Comparison of ENCODE assay signal across 18 mouse cellular contexts in the genomic region with DNA sequence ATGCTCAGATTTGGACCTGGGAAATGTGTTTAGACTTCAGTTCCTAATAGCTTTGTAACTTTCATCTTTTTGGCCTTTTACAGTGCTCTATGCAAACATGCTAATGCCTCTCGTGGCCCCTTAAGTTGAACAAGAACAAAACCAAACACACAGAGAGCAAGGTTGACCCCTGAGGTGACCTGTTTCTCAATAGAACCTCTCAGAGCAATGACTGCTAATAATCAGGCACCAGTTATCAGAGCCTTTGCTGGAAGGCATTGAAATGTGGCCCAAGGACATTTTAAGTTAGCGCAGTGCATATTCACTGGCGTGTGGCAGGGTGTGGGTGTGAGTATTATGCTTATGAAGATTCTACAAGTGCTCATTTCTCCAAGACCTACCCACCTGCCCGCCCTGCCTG.
A peak's percentile ranks its signal among the peaks of the same experiment; 100 is the strongest.
DNase-seq lines count a peak whose midpoint lies in the region; ATAC-seq lines count a peak whose summit lies in the region.
"Had no signal": no experiment of that assay in that cellular context is flagged by ENCODE, and none has a peak within 500 bp of the region (broad histone marks: within the 10 kb centered on the region; RNA-seq: fewer than 3 reads in every experiment).

No protein-coding gene starts in this region.

- no peak overlapping the region for H3K4me3 ChIP-seq in embryonic facial prominence, embryonic 11.5 days (ENCODE audit: low read depth, low read length)
- no peak overlapping the region for H3K4me3 ChIP-seq in embryonic facial prominence, embryonic 10.5 days
- no peak overlapping the region for H3K4me3 ChIP-seq in neural tube, embryonic 15.5 days (replicated peaks)
- H3K4me3 ChIP-seq: embryonic facial prominence, embryonic 13.5 days; gastrocnemius, adult 2 months; limb, embryonic 13.5 days; megakaryocyte, embryonic 14.5 days; neural tube, embryonic 12.5 days had no signal

- no peaks in the 10 kb centered on the region for H3K27me3 ChIP-seq in embryonic facial prominence, embryonic 11.5 days (ENCODE audit: control insufficient read depth, insufficient read depth, low read length)
- H3K27me3 ChIP-seq in embryonic facial prominence, embryonic 10.5 days (replicated peaks; ENCODE audit: low read depth, poor library complexity, severe bottlenecking) = 0 out of 2 replicates have a peak, but pooled peaks cover 4% of the 10 kb centered on the region
- no peaks in the 10 kb centered on the region for H3K27me3 ChIP-seq in neural tube, embryonic 15.5 days (replicated peaks)
- H3K27me3 ChIP-seq: embryonic facial prominence, embryonic 13.5 days; limb, embryonic 13.5 days; megakaryocyte, embryonic 14.5 days; neural tube, embryonic 12.5 days had no signal

- 38% methylated on average over 4 of the region's 4 CpGs for WGBS in embryonic facial prominence, embryonic 11.5 days
- WGBS in embryonic facial prominence, embryonic 10.5 days = 41% methylated on average over 4 of the region's 4 CpGs
- WGBS in neural tube, embryonic 15.5 days = 59% methylated on average over 4 of the region's 4 CpGs

- H3K27ac ChIP-seq in embryonic facial prominence, embryonic 11.5 days (replicated peaks; ENCODE audit: low read depth, low read length) = no peak overlapping the region
- no peak overlapping the region for H3K27ac ChIP-seq in embryonic facial prominence, embryonic 10.5 days (replicated peaks)
- H3K27ac ChIP-seq in neural tube, embryonic 15.5 days (replicated peaks) = no peak overlapping the region
- H3K27ac ChIP-seq: embryonic facial prominence, embryonic 13.5 days; gastrocnemius, adult 2 months; hindbrain, postnatal 0 days; limb, embryonic 13.5 days; neural tube, embryonic 12.5 days had no signal

- no peak overlapping the region for H3K4me2 ChIP-seq in embryonic facial prominence, embryonic 11.5 days (ENCODE audit: low read depth, low read length)
- no peak overlapping the region for H3K4me2 ChIP-seq in neural tube, embryonic 15.5 days
- H3K4me2 ChIP-seq: embryonic facial prominence, embryonic 13.5 days; limb, embryonic 13.5 days; neural tube, embryonic 12.5 days had no signal

- H3K9ac ChIP-seq in embryonic facial prominence, embryonic 11.5 days (replicated peaks; ENCODE audit: low read length) = no peak overlapping the region
- no peak overlapping the region for H3K9ac ChIP-seq in neural tube, embryonic 15.5 days (replicated peaks)
- H3K9ac ChIP-seq: embryonic facial prominence, embryonic 13.5 days; forebrain, postnatal 0 days; limb, embryonic 13.5 days; neural tube, embryonic 12.5 days had no signal

- ATAC-seq in embryonic facial prominence, embryonic 11.5 days (replicated peaks; ENCODE audit: insufficient number of reproducible peaks, low FRiP score, low TSS enrichment, low read depth) = no peak
- no peak for ATAC-seq in neural tube, embryonic 15.5 days (ENCODE audit: low FRiP score)
- ATAC-seq in megakaryocyte-erythroid progenitor cell, adult 5-6 weeks (replicated peaks; ENCODE audit: low FRiP score, low TSS enrichment, poor library complexity, severe bottlenecking) = no peak
- ATAC-seq: forebrain, postnatal 0 days; hindbrain, postnatal 0 days had no signal

- no peaks in the 10 kb centered on the region for H3K36me3 ChIP-seq in embryonic facial prominence, embryonic 11.5 days (replicated peaks; ENCODE audit: control insufficient read depth, insufficient read depth, low read depth, low read length)
- H3K36me3 ChIP-seq in embryonic facial prominence, embryonic 10.5 days (replicated peaks) = no peaks in the 10 kb centered on the region
- H3K36me3 ChIP-seq in neural tube, embryonic 15.5 days = no peaks in the 10 kb centered on the region
- H3K36me3 ChIP-seq: embryonic facial prominence, embryonic 13.5 days; limb, embryonic 13.5 days; neural tube, embryonic 12.5 days had no signal

- no peaks in the 10 kb centered on the region for H3K4me1 ChIP-seq in embryonic facial prominence, embryonic 11.5 days (ENCODE audit: control insufficient read depth, insufficient read depth, low read length)
- H3K4me1 ChIP-seq in embryonic facial prominence, embryonic 10.5 days = peaks cover 7% of the 10 kb centered on the region
- H3K4me1 ChIP-seq in neural tube, embryonic 15.5 days = 0 out of 2 replicates have a peak, but pooled peaks cover 3% of the 10 kb centered on the region
- H3K4me1 ChIP-seq: embryonic facial prominence, embryonic 13.5 days; megakaryocyte, embryonic 14.5 days; neural tube, embryonic 12.5 days had no signal

- H3K9me3 ChIP-seq in embryonic facial prominence, embryonic 11.5 days (replicated peaks; ENCODE audit: control insufficient read depth, low read length) = no peaks in the 10 kb centered on the region
- no peaks in the 10 kb centered on the region for H3K9me3 ChIP-seq in embryonic facial prominence, embryonic 10.5 days
- no peaks in the 10 kb centered on the region for H3K9me3 ChIP-seq in neural tube, embryonic 15.5 days (replicated peaks)
- H3K9me3 ChIP-seq: embryonic facial prominence, embryonic 13.5 days; limb, embryonic 13.5 days; megakaryocyte, embryonic 14.5 days; neural tube, embryonic 12.5 days had no signal

- peak; percentile 3 for DNase-seq in embryonic facial prominence, embryonic 11.5 days (ENCODE audit: low spot score)
- no peak for DNase-seq in embryonic facial prominence, embryonic 10.5 days (ENCODE audit: low spot score)
- DNase-seq in neural tube, embryonic 10.5 days (ENCODE audit: extremely low spot score, low spot score) = peak; percentile 13
- peak; percentile 19 to 42 for DNase-seq in adrenal gland, postnatal 36 days
- DNase-seq in lung, postnatal 10 days = peak; percentile 53
- no peak for DNase-seq in right cerebral cortex, postnatal 36 days (ENCODE audit: low spot score in 2 of 2)
- DNase-seq: cerebellum, postnatal 14 days; forebrain, postnatal 0 days; gastrocnemius, adult 2 months; heart, postnatal 4 days; kidney, adult 11 months had no signal

Comparison
In these comparisons a context has a peak if more than half of its experiments do, and no peak if none do; other contexts are left out.
1. DNase-seq: peak in embryonic facial prominence, embryonic 11.5 days (single experiment), neural tube, embryonic 10.5 days (single experiment), adrenal gland, postnatal 36 days (2 of 2) and lung, postnatal 10 days (single experiment); none in embryonic facial prominence, embryonic 10.5 days (single experiment) and right cerebral cortex, postnatal 36 days (0 of 2).